ENCODE assay signal across 8 mouse cellular contexts in genomic region chr10:60696975-60697374, GRCm38 (mm10). TPM values are rescaled to one million over a fixed set of nuclear protein-coding genes. Genes with fewer than 3 reads are reported as not detected.
DNase-seq lines count a peak whose midpoint lies in the region; TF ChIP-seq lines count a peak whose summit lies in the region.

No protein-coding gene starts in this region.

- H3K79me2 ChIP-seq in CH12.LX (replicated peaks; ENCODE audit: control insufficient read depth, extremely low read depth, insufficient read depth, poor library complexity, severe bottlenecking): no peaks in the 10 kb centered on the region

- TF ChIP-seq POLR2A in CH12.LX (IDR thresholded peaks at IDR 0.05; ENCODE audit: low read depth, low read length): no peak
- TF ChIP-seq POLR2A in cortical plate, adult 2 months (IDR thresholded peaks at IDR 0.05; ENCODE audit: extremely low read depth, insufficient read depth, low read length): no peak

- dilution Hi-C loops in CH12.LX (cut with MboI; ENCODE audit: extremely low pct_ligation_motif_present, extremely low pct_unique_long_range_greater_than_20kb, low sequenced_read_pairs): no loop called here

- H3K4me3 ChIP-seq in CH12.LX (replicated peaks in 1 of 3; ENCODE audit: low read depth in 2 of 3, low read length in 2 of 3, poor library complexity in 1 of 3): peak overlapping the region in 1 of 3 experiments; percentile 16
- no peak overlapping the region for H3K4me3 ChIP-seq in cortical plate, adult 2 months (ENCODE audit: insufficient read depth, low read length)

- H3K27me3 ChIP-seq in CH12.LX (replicated peaks): no peaks in the 10 kb centered on the region

- H3K4me1 ChIP-seq in CH12.LX (ENCODE audit: control insufficient read depth in 1 of 2, insufficient read depth in 2 of 2): peaks cover 14 to 48% of the 10 kb centered on the region in 2 experiments
- H3K4me1 ChIP-seq in cortical plate, adult 2 months (ENCODE audit: control insufficient read depth, insufficient read depth, low read length): no peaks in the 10 kb centered on the region

- in situ Hi-C loops in CH12.LX (cut with MboI; ENCODE audit: low pct_ligation_motif_present, low pct_unique_long_range_greater_than_20kb, low sequenced_read_pairs): loop anchor here (5.0 to 10.0 kb wide), 2 partner anchors 55 to 392 kb away; partner anchors contain the start of gene Slc29a3

- TF ChIP-seq CTCF in CH12.LX (conservative IDR thresholded peaks at IDR 0.05 in 1 of 2, IDR thresholded peaks at IDR 0.05 in 1 of 2; ENCODE audit: low read depth in 2 of 2, low read length in 2 of 2): peak; percentile 79 to 96
- TF ChIP-seq CTCF in cortical plate, adult 2 months (IDR thresholded peaks at IDR 0.05; ENCODE audit: extremely low read depth, insufficient read depth, low read length): peak; percentile 96

- H3K27ac ChIP-seq in CH12.LX (ENCODE audit: insufficient read depth, low read depth): peak overlapping the region; percentile 80
- no peak overlapping the region for H3K27ac ChIP-seq in cortical plate, adult 2 months (ENCODE audit: insufficient read depth, low read length)

- intact Hi-C loops in gastrocnemius, postnatal 36 days (cut with DNase I): loop anchor here (2.0 to 5.0 kb wide), 3 partner anchors 55 to 390 kb away; partner anchors contain the start of gene Slc29a3

- DNase-seq in CH12.LX (ENCODE audit: extremely low read depth): peak; percentile 76
- peak; percentile 71 to 75 for DNase-seq in adrenal gland, adult 18-20 months (ENCODE audit: low spot score in 2 of 2)
- DNase-seq in gastrocnemius, postnatal 36 days: peak; percentile 48 to 68
- peak; percentile 77 to 80 for DNase-seq in kidney, postnatal 4 days
- DNase-seq in lung, postnatal 10 days: peak; percentile 73
- peak; percentile 43 for DNase-seq in right cerebral cortex, postnatal 25 days
- DNase-seq in yolk sac, embryonic 10.5 days (ENCODE audit: low spot score): no peak

- no peaks in the 10 kb centered on the region for H3K36me3 ChIP-seq in CH12.LX (replicated peaks in 1 of 2; ENCODE audit: control insufficient read depth in 1 of 2, insufficient read depth in 1 of 2, low read length in 1 of 2)

- TF ChIP-seq EP300 in CH12.LX (IDR thresholded peaks at IDR 0.05; ENCODE audit: low read length): no peak; the same call in 1 of the 2 replicates

- H3K9me3 ChIP-seq in CH12.LX (replicated peaks; ENCODE audit: low read length): no peaks in the 10 kb centered on the region

- peak; percentile 87 for TF ChIP-seq RAD21 in CH12.LX (IDR thresholded peaks at IDR 0.05; ENCODE audit: low read depth, low read length)

- H3K9ac ChIP-seq in CH12.LX (ENCODE audit: insufficient read depth, low read depth): no peak overlapping the region

- H3K4me2 ChIP-seq in CH12.LX (ENCODE audit: insufficient read depth, low read depth, poor library complexity, severe bottlenecking): peak overlapping the region; percentile 46

TF ChIP-seq in CH12.LX, 34 proteins besides CTCF, POLR2A, EP300 and RAD21:
- peak; percentile 29; the same call in 1 of the 2 replicates for TF ChIP-seq HCFC1 (IDR thresholded peaks at IDR 0.05; ENCODE audit: low read depth, low read length)
- peak; percentile 12; the same call in 1 of the 2 replicates for TF ChIP-seq ZNF384 (IDR thresholded peaks at IDR 0.05; ENCODE audit: low read depth, low read length)
- TF ChIP-seq JUN (IDR thresholded peaks at IDR 0.05; ENCODE audit: insufficient read depth, low read depth, low read length): no peak
- no peak for TF ChIP-seq NRF1 (IDR thresholded peaks at IDR 0.05; ENCODE audit: low read depth, low read length)
- no peak for TF ChIP-seq GABPA (IDR thresholded peaks at IDR 0.05; ENCODE audit: insufficient replicate concordance, low read depth, low read length)
- TF ChIP-seq ELF1 (IDR thresholded peaks at IDR 0.05; ENCODE audit: low read depth, low read length): peak; percentile 38; the same call in 1 of the 2 replicates
- TF ChIP-seq ZKSCAN1 (IDR thresholded peaks at IDR 0.05; ENCODE audit: borderline replicate concordance, low read depth, low read length): no peak
- 0 out of 2 replicates have a peak, but pooled peaks have one; percentile 69 for TF ChIP-seq KAT2A (IDR thresholded peaks at IDR 0.05; ENCODE audit: insufficient replicate concordance, low read length)
- TF ChIP-seq POLR2AphosphoS2 (IDR thresholded peaks at IDR 0.05; ENCODE audit: low read depth, low read length): no peak
- peak; percentile 62 for TF ChIP-seq TCF12 (IDR thresholded peaks at IDR 0.05; ENCODE audit: low read depth, low read length)
- no peak for TF ChIP-seq MYC (IDR thresholded peaks at IDR 0.05; ENCODE audit: low read depth, low read length)
- TF ChIP-seq MAZ (IDR thresholded peaks at IDR 0.05; ENCODE audit: low read depth, low read length): peak; percentile 54; the same call in 1 of the 2 replicates
- TF ChIP-seq MXI1 (IDR thresholded peaks at IDR 0.05; ENCODE audit: low read depth, low read length): no peak; the same call in 1 of the 2 replicates
- 0 out of 2 replicates have a peak, but pooled peaks have one; percentile 23 for TF ChIP-seq NELFE (IDR thresholded peaks at IDR 0.05; ENCODE audit: low read depth, low read length)
- no peak for TF ChIP-seq CHD2 (IDR thresholded peaks at IDR 0.05; ENCODE audit: low read length)
- TF ChIP-seq USF1 (IDR thresholded peaks at IDR 0.05; ENCODE audit: low read depth, low read length): no peak
- no peak for TF ChIP-seq UBTF (IDR thresholded peaks at IDR 0.05; ENCODE audit: low read depth, low read length)
- no peak for TF ChIP-seq USF2 (conservative IDR thresholded peaks at IDR 0.05; ENCODE audit: low read depth, low read length)
- TF ChIP-seq SMC3 (IDR thresholded peaks at IDR 0.05; ENCODE audit: low read depth, low read length): peak; percentile 85
- no peak for TF ChIP-seq PAX5 (IDR thresholded peaks at IDR 0.05; ENCODE audit: low read length)
- peak; percentile 21; the same call in 1 of the 2 replicates for TF ChIP-seq MAX (IDR thresholded peaks at IDR 0.05; ENCODE audit: low read length)
- TF ChIP-seq IRF4 (IDR thresholded peaks at IDR 0.05; ENCODE audit: low read depth, low read length): peak; percentile 56; the same call in 1 of the 2 replicates
- no peak; the same call in 1 of the 2 replicates for TF ChIP-seq ZC3H11A (IDR thresholded peaks at IDR 0.05; ENCODE audit: low read depth, low read length)
- TF ChIP-seq ZMIZ1 (IDR thresholded peaks at IDR 0.05; ENCODE audit: low read depth, low read length): no peak
- peak; percentile 51; the same call in 1 of the 2 replicates for TF ChIP-seq MEF2A (IDR thresholded peaks at IDR 0.05; ENCODE audit: borderline replicate concordance, low read depth, low read length)
- 0 out of 2 replicates have a peak, but pooled peaks have one; percentile 19 for TF ChIP-seq BHLHE40 (IDR thresholded peaks at IDR 0.05; ENCODE audit: low read depth, low read length)
- TF ChIP-seq ETS1 (conservative IDR thresholded peaks at IDR 0.05; ENCODE audit: low read depth, low read length): peak; percentile 65; the same call in 1 of the 2 replicates

RNA-seq across cellular contexts. Expression of gene Cdh23, which starts 0.7 kb away (rescaled TPM):
- total RNA-seq in CH12.LX (2012; rRNA removed): 0.30 and 0.34 TPM in 2 replicates
- 0.04 and 0.20 TPM in 2 replicates for total RNA-seq in CH12.LX (2014; rRNA removed)
- 0.73 and 0.75 TPM in 2 replicates for polyA plus RNA-seq in CH12.LX (2012; ENCODE audit: insufficient read length, low read depth)
- 1 to 10 TPM; 1.3 to 1.8 TPM for total RNA-seq in adrenal gland, adult 18-20 months (2021)
- 0.46 and 1.2 TPM in 2 replicates for polyA plus RNA-seq in cortical plate, adult 2 months (2012; rRNA removed)
- 1 to 10 TPM; 1.7 to 2.3 TPM for total RNA-seq in gastrocnemius, postnatal 36 days (2021)

RNA-seq across cellular contexts. Expression of gene Slc29a3, which starts 55.6 kb away (rescaled TPM):
- total RNA-seq in CH12.LX (2012; rRNA removed): 5.9 and 6.7 TPM in 2 replicates
- 3.3 and 4.1 TPM in 2 replicates for total RNA-seq in CH12.LX (2014; rRNA removed)
- 13.3 and 19.1 TPM in 2 replicates for polyA plus RNA-seq in CH12.LX (2012; ENCODE audit: insufficient read length, low read depth)
- total RNA-seq in adrenal gland, adult 18-20 months (2021): 10 to 100 TPM; 19.4 to 57.7 TPM
- polyA plus RNA-seq in cortical plate, adult 2 months (2012; rRNA removed): 8.4 and 8.5 TPM in 2 replicates
- 1 to 10 TPM; 2.6 to 2.7 TPM for total RNA-seq in gastrocnemius, postnatal 36 days (2021)
